Mouse (Mus musculus) thymus, postnatal 14 days (tissue): ENCODE measurements around the gene Megf6.

Experiments used
- DNase-seq: peaks from one replicate; pipeline ENCODE4 v3.0.0; 2021

Gene Megf6

GRCm38 (mm10) chr4:154170506-154171150 is at the start of gene Megf6:
Gene Megf6 (plus strand): TSS chr4:154170730.
- DNase-seq, result no peak

- no peak for DNase-seq
Observed at GRCm38 (mm10) chr4:154121800-154122199, 48.7 kb upstream of the Megf6 start.

DNA sequence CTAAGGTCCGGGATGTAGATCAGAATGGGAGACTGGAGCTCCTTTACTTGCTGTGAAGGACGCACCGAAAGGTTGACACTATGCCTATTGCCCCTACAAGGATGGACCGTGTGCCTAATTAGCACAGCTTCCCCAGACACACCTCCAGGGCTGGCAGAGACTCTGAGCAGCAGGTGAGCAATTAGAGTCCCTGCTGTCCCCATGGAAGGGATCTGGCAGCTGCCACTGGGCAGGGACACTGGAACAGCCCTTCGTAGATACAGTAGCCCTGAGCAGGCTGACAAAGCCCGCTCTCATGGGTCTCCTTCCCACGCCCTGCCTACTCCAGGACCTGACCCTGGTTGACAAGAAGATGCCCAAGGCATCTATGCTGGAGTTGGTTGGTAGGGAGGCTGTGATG is 48.2 kb upstream of the Megf6 start:
- no peak for DNase-seq

- no peak for DNase-seq
Observed at GRCm38 (mm10) chr4:154123553-154123952, 47.0 kb upstream of the Megf6 start.

GRCm38 (mm10) chr4:154125202-154125601 is 45.3 kb upstream of the Megf6 start:
- no peak for DNase-seq

GRCm38 (mm10) chr4:154127273-154127672 is 43.3 kb upstream of the Megf6 start:
- DNase-seq, result no peak

- DNase-seq, result no peak
Observed at GRCm38 (mm10) chr4:154129950-154130349, 40.6 kb upstream of the Megf6 start.

- no peak for DNase-seq
Observed at GRCm38 (mm10) chr4:154131894-154132293, 38.6 kb upstream of the Megf6 start.

DNA sequence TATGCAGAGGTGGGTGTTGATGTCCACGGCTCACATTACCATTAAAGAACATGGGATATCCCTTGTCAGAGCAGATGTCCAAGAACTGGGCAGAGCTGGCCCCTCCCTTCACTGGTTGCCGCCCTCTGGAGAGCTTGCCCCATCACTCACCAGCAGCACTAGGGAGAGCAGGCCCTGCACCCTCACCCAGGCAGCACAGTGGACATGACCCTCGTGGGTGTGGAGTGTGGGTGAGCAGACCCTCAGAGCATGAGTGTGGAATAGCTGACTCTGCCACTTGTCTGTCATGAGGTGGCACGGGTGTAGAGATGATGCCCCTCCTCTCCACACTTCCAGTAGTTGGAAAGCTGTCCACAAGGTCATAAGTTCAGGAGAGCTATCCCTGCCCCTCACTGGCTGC is 35.7 kb upstream of the Megf6 start:
- DNase-seq, result no peak

DNA sequence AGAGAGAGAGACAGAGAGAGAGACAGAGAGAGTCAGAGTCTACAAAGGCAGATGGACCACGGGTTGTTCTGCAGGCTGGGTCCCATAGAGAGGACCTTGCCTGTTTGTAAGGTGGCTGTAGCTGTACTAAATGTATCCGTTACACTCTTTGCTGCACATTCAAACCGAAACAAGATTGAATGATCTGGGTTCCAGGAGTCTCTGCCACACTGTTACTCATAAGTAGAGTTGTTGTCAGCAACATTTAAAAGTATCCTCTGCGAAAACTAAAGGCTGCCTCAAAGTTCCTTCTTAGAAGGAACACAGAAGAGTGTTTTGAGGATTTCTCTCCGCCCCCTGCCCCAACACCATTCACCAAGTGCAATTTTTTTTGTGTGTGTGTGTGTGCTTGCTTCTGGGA is 33.4 kb upstream of the Megf6 start:
- DNase-seq, result no peak

- DNase-seq, result no peak
Observed at GRCm38 (mm10) chr4:154139671-154140181, 30.8 kb upstream of the Megf6 start.

DNA sequence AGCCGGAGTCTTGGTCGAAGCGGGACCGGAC is 30.5 kb upstream of the Megf6 start, which contains the start of gene Trp73:
Gene Trp73 (minus strand): TSS at position 27 of the 31 bp plus-strand sequence.
- no peak for DNase-seq

DNA sequence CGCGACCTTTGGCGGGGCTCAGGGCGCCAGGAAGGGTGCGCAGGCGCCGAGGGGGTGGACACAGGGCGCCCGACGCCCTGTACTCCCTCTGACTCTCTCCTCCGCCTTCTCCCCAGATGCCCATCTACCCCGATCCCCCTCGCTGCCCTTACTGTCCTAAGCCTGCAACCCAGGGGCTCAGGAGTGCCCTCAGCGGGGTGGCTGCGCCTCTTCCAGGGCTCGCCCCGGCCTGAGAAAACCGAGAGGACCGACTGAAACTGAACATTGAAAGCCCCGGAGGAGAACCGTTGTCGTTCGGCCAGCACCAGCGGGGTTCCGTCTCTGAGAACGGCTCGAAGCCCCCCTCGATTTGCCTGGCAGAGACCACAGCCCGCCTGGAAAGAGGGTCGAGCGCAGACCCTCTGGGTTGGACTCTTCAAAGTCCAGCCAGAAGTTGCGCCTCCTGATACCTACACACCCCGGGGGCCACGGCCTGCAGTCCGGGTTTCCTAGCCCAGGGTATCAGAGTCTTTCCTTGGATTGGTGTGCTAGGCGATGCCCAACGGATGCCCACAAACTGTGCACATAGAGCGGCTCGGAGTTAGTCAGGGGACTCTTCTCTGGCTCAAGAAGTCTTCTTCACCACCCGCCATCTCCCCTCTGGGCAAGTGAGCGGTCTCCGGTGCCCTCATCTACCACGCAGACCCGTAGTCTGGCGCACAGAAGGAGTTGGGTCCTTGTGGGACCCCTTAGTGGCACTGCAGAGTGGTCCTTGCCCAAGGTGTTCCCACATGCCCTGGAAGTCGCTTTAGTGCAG is 30.1 kb upstream of the Megf6 start:
- no peak for DNase-seq

- no peak for DNase-seq
Observed at GRCm38 (mm10) chr4:154141009-154141867, 29.3 kb upstream of the Megf6 start.

GRCm38 (mm10) chr4:154142211-154143040 is 28.1 kb upstream of the Megf6 start, which contains the start of gene Wrap73:
Gene Wrap73 (plus strand): TSS chr4:154142372.
- peak; percentile 88 for DNase-seq

DNA sequence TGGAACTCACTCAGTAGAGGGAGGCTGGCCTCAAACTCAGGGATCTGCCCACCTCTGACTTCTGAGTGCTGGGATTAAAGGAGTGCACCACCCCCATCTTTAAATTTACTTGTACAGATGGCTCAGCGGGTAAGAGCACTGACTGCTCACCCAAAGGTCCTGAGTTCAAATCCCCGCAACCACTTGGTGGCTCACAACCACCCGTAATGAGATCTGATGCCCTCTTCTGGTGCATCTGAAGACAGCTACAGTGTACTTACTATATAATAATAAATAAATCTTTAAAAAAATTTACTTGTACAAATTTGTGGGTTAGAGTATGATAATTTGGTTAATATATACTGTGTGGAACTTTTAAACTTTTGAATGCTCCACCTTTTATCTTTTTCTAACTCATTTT is 25.8 kb upstream of the Megf6 start:
- DNase-seq, result no peak

DNA sequence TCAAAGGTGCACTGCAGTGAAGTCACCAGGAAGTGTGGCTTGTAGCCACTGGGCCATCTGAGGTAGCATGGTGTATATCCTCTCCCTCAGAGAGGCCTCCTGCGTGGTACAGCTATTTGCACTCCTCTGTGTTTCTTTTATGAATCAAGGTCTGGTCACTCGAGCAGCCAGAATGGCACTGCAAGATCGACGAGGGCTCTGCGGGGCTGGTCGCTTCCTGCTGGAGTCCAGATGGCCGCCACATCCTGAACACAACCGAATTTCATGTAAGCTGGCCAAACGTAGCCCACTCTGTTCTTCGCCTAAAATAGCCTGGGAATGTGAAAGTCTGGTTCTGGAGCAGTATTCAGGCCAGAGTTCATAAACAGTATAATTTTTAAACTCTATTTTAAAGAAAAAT is 24.2 kb upstream of the Megf6 start:
- no peak for DNase-seq

GRCm38 (mm10) chr4:154154104-154154503 is 16.4 kb upstream of the Megf6 start:
- DNase-seq, result no peak

DNA sequence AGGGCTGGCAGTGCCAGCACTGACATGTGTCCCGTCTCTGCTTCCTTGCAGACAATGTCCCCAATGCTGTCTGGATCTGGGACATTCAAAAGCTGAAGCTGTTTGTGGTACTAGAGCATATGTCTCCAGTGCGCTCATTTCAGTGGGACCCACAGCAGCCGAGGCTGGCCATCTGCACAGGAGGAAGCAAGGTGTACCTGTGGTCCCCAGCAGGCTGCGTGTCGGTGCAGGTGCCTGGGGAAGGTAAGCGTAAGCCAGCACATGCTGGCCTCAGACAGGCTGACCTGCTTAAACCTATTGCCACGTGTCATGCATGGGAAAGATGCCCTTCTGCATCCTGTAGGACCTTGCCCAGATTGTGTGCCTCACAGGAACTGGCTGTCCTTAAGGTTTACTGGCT is 14.5 kb upstream of the Megf6 start:
- DNase-seq, result no peak

DNA sequence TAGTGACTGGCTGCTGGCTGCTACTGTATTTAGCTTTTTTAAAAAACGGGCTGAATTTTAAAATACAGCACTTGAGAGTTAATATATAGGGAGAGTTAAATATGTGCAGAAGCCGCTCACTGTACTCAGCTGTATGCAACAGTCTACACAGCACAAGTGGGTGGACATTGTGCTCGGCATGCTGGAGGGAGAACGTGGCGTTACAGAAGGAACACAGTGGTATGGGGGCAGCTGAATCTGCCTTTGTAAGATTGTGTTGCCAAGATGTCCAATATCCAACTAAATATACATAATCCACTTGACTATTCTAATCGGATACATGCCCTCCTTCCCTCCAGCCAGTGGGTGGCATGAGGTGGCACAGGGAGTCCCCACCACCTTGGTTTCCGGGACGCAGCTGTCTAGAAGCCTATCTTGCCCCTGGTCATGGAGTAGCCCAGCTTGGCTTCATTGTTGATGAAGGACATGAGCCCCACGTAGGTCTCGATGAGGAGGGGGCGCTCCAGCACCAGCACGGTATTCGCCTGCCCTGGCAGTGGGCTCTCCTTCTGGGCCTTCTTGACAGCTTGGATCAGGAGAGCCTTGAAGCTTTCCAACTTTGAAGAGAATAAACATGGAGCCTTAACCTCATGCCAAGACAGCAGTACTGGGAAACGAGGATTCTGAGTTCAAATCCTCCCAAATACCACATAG is 12.4 kb upstream of the Megf6 start:
- no peak for DNase-seq

DNA sequence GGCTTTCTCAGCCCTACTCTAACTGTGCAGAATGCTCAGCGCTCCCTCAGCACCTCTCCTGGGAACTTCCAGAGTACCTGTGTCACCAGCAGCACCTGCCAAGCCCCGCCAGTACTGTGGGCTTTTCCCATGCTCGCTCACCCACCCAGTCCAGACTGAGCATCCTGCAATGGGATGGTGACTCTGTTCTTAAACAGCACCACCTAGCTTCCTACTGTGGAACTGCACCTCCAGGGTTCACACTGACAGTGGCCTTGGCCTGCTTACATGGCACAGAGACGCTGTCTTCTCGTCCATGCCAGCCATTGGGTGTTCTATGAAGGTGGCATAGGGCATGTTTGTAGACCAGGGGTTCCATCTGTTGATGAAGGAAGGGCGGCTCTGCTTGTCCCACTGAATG is 11.5 kb upstream of the Megf6 start:
- peak; percentile 90 for DNase-seq

DNA sequence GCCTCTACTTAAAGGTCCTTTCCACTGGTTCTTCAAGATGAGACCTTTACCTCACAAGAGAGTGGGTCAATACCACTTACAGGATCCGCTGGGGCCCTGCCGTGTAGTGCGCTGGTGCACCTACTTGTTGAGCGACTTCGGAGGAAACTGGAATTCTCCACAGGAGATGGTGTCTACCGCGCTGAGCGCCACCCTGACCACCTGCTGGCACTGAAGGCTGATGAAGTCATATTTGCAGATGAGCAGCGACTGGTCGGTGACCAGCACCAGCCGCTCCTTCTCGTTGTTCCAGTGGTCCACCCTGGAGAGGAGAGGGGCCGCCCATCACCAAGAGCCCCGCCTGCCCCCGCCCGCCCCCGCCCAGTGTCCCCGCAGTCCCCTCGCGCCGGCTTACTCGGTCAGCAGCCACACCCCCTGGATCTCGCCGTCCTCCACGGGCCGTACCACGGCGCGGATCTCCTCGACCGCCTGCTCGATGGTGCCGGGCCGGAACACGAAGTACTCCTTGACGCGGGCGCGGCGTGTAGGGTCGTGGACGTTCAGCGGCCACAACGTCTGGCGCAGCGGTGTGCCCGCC is 10.5 kb upstream of the Megf6 start:
- peak; percentile 48 for DNase-seq
